Mouse (Mus musculus) megakaryocyte, embryonic 14.5 days (primary cell): ENCODE results near the gene 1700017N19Rik.

Experiments used
- FLI1 ChIP-seq: IDR thresholded peaks from 2 replicates; pipeline ENCODE4 v1.6.1; 2012; ENCODE audit warnings: low read length, inconsistent platforms, mixed read lengths
- GATA1 ChIP-seq: IDR thresholded peaks from 3 replicates; pipeline ENCODE4 v1.6.1; 2012; ENCODE audit warnings: mixed read lengths, low read length, inconsistent platforms, borderline replicate concordance

- TF ChIP-seq GATA1 = no peak
- no peak for TF ChIP-seq FLI1
These were observed 33.6 kb upstream of the 1700017N19Rik start for GRCm38 (mm10) chr10:100556566-100557175.
